Mouse (Mus musculus) liver, embryonic 14.5 days (tissue): ENCODE measurements at regions not wholly inside any gene's neighbourhood (a gene's known extent, or its start where the extent isn't known, plus 50 kb on each side); places are given as distances from the start of the nearest gene placed in this dataset.

Experiments
- CTCF ChIP-seq: IDR thresholded peaks from 2 replicates; pipeline ENCODE4 v1.5.1; 2016; ENCODE audit warnings: antibody characterized with exemption, low read depth, control low read depth
- EP300 ChIP-seq: IDR thresholded peaks from 2 replicates; pipeline ENCODE4 v1.6.1; 2016; ENCODE audit warnings: antibody characterized with exemption, low read depth

DNA sequence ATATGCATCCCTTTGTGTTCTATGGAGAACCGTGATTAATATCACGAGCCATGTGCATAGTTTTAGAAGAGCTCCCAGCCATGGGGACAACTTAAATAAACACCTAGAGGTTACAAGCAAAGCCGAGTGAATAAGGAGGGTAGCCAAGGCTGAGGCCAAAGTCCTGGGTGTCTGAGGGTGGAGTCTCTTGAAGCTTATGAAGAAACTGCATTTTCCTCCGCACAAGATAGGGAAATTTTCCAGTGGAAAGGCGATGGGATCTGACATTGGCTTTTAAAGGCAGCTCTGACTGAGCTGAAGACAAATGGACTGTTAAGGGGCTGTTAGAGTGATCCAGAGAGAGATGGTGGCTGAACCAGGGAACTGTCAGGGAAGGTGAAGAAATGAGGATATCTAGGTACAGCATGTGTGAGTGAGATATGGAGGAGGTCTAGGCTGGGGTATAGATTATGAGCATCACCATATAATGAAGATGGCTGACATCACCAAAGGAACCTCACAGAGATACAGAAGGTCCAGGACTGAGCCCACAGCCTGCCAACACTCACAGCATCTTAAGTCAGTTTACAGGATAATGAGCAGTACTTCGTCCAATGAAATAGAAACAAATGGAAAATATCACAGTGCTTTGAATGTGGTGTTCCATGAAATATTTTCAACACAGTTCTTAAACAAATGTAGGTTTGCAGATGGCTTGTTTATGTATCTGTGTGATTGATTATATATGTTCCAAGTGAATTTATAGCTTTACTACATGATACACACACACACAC, 153.7 kb upstream of the Tenm4 start:
- TF ChIP-seq EP300 (no peak), CTCF (no peak)
